Mouse (Mus musculus) forebrain, embryonic 10.5 days (tissue): ENCODE measurements around the gene Nap1l1. TPM values are rescaled to one million over a fixed set of nuclear protein-coding genes. Genes with fewer than 3 reads are reported as not detected.
"Not testable (repeated sequence)": the region's sequence is repeated elsewhere in the genome, so short reads cannot be mapped to it uniquely, and the experiment has no call there.

Experiments used
- DNase-seq: peaks from one replicate; pipeline ENCODE4 v3.0.0-alpha.2; 2017; ENCODE audit warnings: low spot score; ENCODE audit errors: extremely low spot score
- H3K27ac ChIP-seq: fragments of 300-500 bp; sonication (generic); 2 replicates; pipeline ENCODE4 v1.5.1; 2016; ENCODE audit warnings: mild to moderate bottlenecking
- H3K27me3 ChIP-seq: fragments of 300-500 bp; sonication (generic); 2 replicates; pipeline ENCODE4 v1.6.1; 2016; ENCODE audit warnings: mild to moderate bottlenecking; ENCODE audit not compliant: poor library complexity, severe bottlenecking
- H3K36me3 ChIP-seq: fragments of 300-500 bp; sonication (generic); replicated peaks from 2 replicates; pipeline ENCODE4 v1.6.1; 2016; ENCODE audit warnings: mild to moderate bottlenecking, moderate library complexity
- H3K4me1 ChIP-seq: fragments of 300-500 bp; sonication (generic); 2 replicates; pipeline ENCODE4 v1.6.1; 2016
- H3K4me3 ChIP-seq: fragments of 300-500 bp; sonication (generic); 2 replicates; pipeline ENCODE4 v1.5.1; 2016; ENCODE audit warnings: mild to moderate bottlenecking, moderate library complexity
- H3K9me3 ChIP-seq: fragments of 300-500 bp; sonication (generic); 2 replicates; pipeline ENCODE4 v1.6.1; 2016; ENCODE audit warnings: mild to moderate bottlenecking, moderate library complexity
- WGBS: fragments of 180-500 bp; shearing (Covaris S2); methylation state at CpG from one replicate; pipeline ENCODE4 v1.1.7; 2016; 5-methylcytosine and 5-hydroxymethylcytosine counted together
- polyA plus RNA-seq: library from polyadenylated mRNA; unstranded; fragments of >200 nt; fragmentation: Nextera tagmentation; extraction: Ambion mirVana; gene quantifications from 2 replicates; pipeline ENCODE4 v1.2.1, GENCODE M21; 2016

Nap1l1 gene
- 418 and 443 TPM in 2 replicates for polyA plus RNA-seq

GRCm38 (mm10) chr10:111472686-111473510 is at the start of gene Nap1l1:
Gene Nap1l1 (plus strand): TSS chr10:111473223.
- H3K4me3 ChIP-seq: peak within 1 kb of the TSS; percentile 97
- peaks cover 50% of the 10 kb centered on the region for H3K4me1 ChIP-seq
- H3K27ac ChIP-seq: peak within 1 kb of the TSS; percentile 100
- no peaks in the 10 kb centered on the region for H3K9me3 ChIP-seq
- peaks cover 34% of the 10 kb centered on the region for H3K36me3 ChIP-seq
- peak; percentile 97 for DNase-seq
- 1% methylated on average over 80 of the region's 80 CpGs for WGBS
- no peaks in the 10 kb centered on the region for H3K27me3 ChIP-seq

- H3K4me3 ChIP-seq: no peak overlapping the region
- no peak for DNase-seq
- peaks cover 14% of the 10 kb centered on the region for H3K4me1 ChIP-seq
- 98% methylated on average over 1 of the region's 1 CpGs for WGBS
- H3K27me3 ChIP-seq: no peaks in the 10 kb centered on the region
- H3K36me3 ChIP-seq: no peaks in the 10 kb centered on the region
- no peaks in the 10 kb centered on the region for H3K9me3 ChIP-seq
- H3K27ac ChIP-seq: no peak overlapping the region
These were observed 46.5 kb upstream of the Nap1l1 start for GRCm38 (mm10) chr10:111426491-111426890.

GRCm38 (mm10) chr10:111433502-111433901 is 39.5 kb upstream of the Nap1l1 start:
- Histone ChIP-seq H3K36me3 (no peaks in the 10 kb centered on the region), H3K27ac (no peak overlapping the region), H3K4me1 (no peaks in the 10 kb centered on the region), H3K4me3 (no peak overlapping the region), H3K9me3 (no peaks in the 10 kb centered on the region), H3K27me3 (no peaks in the 10 kb centered on the region)
- no peak for DNase-seq
- WGBS: 87% methylated on average over 3 of the region's 3 CpGs

- no peak overlapping the region for H3K4me3 ChIP-seq
- no peaks in the 10 kb centered on the region for H3K9me3 ChIP-seq
- peaks cover 2% of the 10 kb centered on the region for H3K4me1 ChIP-seq
- no peaks in the 10 kb centered on the region for H3K27me3 ChIP-seq
- no peak overlapping the region for H3K27ac ChIP-seq
- H3K36me3 ChIP-seq: no peaks in the 10 kb centered on the region
- DNase-seq: no peak
- 88% methylated on average over 3 of the region's 3 CpGs for WGBS
These were observed 32.0 kb upstream of the Nap1l1 start for GRCm38 (mm10) chr10:111441034-111441440.

GRCm38 (mm10) chr10:111444199-111444598 is 28.8 kb upstream of the Nap1l1 start:
- 84% methylated on average over 9 of the region's 9 CpGs for WGBS
- Histone ChIP-seq H3K27me3 (no peaks in the 10 kb centered on the region), H3K9me3 (no peaks in the 10 kb centered on the region), H3K4me1 (peaks cover 8% of the 10 kb centered on the region), H3K4me3 (no peak overlapping the region), H3K36me3 (no peaks in the 10 kb centered on the region), H3K27ac (no peak overlapping the region)
- no peak for DNase-seq

- Histone ChIP-seq H3K27me3 (no peaks in the 10 kb centered on the region), H3K27ac (no peak overlapping the region), H3K4me3 (no peak overlapping the region), H3K36me3 (no peaks in the 10 kb centered on the region), H3K9me3 (no peaks in the 10 kb centered on the region), H3K4me1 (peaks cover 8% of the 10 kb centered on the region)
- no peak for DNase-seq
- 34% methylated on average over 9 of the region's 9 CpGs for WGBS
These were observed 26.9 kb upstream of the Nap1l1 start for GRCm38 (mm10) chr10:111445939-111446671.

GRCm38 (mm10) chr10:111446672-111447008 is 26.4 kb upstream of the Nap1l1 start:
- H3K9me3 ChIP-seq, H3K27me3 ChIP-seq, DNase-seq, H3K4me3 ChIP-seq, H3K4me1 ChIP-seq, H3K27ac ChIP-seq, H3K36me3 ChIP-seq: not testable (repeated sequence)
- 92% methylated on average over 3 of the region's 3 CpGs for WGBS

GRCm38 (mm10) chr10:111449662-111450061 is 23.4 kb upstream of the Nap1l1 start:
- not testable (repeated sequence) for H3K27me3 ChIP-seq, H3K36me3 ChIP-seq, H3K27ac ChIP-seq, H3K4me1 ChIP-seq, H3K9me3 ChIP-seq, H3K4me3 ChIP-seq, DNase-seq
- 54% methylated on average over 5 of the region's 5 CpGs for WGBS

- Histone ChIP-seq H3K4me1 (no peaks in the 10 kb centered on the region), H3K9me3 (no peaks in the 10 kb centered on the region), H3K4me3 (no peak overlapping the region), H3K36me3 (no peaks in the 10 kb centered on the region), H3K27ac (no peak overlapping the region), H3K27me3 (no peaks in the 10 kb centered on the region)
- WGBS: 97% methylated on average over 1 of the region's 1 CpGs
- DNase-seq: no peak
These were observed 21.2 kb upstream of the Nap1l1 start for GRCm38 (mm10) chr10:111451683-111452322.

GRCm38 (mm10) chr10:111452426-111452825 is 20.6 kb upstream of the Nap1l1 start:
- DNase-seq: no peak
- no peak overlapping the region for H3K4me3 ChIP-seq
- no peaks in the 10 kb centered on the region for H3K9me3 ChIP-seq
- no peaks in the 10 kb centered on the region for H3K27me3 ChIP-seq
- H3K4me1 ChIP-seq: no peaks in the 10 kb centered on the region
- H3K27ac ChIP-seq: no peak overlapping the region
- H3K36me3 ChIP-seq: no peaks in the 10 kb centered on the region
- 90% methylated on average over 11 of the region's 11 CpGs for WGBS

- Histone ChIP-seq H3K36me3 (no peaks in the 10 kb centered on the region), H3K9me3 (no peaks in the 10 kb centered on the region), H3K4me3 (no peak overlapping the region), H3K4me1 (peaks cover 16% of the 10 kb centered on the region), H3K27ac (no peak overlapping the region), H3K27me3 (no peaks in the 10 kb centered on the region)
- no peak for DNase-seq
- 84% methylated on average over 8 of the region's 8 CpGs for WGBS
These were observed 18.2 kb upstream of the Nap1l1 start for GRCm38 (mm10) chr10:111454698-111455308.

- 79% methylated on average over 7 of the region's 7 CpGs for WGBS
- Histone ChIP-seq H3K27me3 (no peaks in the 10 kb centered on the region), H3K36me3 (no peaks in the 10 kb centered on the region), H3K4me1 (peaks cover 27% of the 10 kb centered on the region), H3K4me3 (no peak overlapping the region), H3K27ac (no peak overlapping the region), H3K9me3 (no peaks in the 10 kb centered on the region)
- no peak for DNase-seq
These were observed 14.9 kb upstream of the Nap1l1 start for GRCm38 (mm10) chr10:111458088-111458487.
